Mouse (Mus musculus) spleen, postnatal 4 days (tissue): Measurements from ENCODE around the gene Cdc25b.

Experiments
- DNase-seq, 2 experiments: peaks; one replicate each; pipeline ENCODE4 v3.0.0; 2022; ENCODE audit warnings: low spot score in 2 of 2

The Cdc25b gene

DNA sequence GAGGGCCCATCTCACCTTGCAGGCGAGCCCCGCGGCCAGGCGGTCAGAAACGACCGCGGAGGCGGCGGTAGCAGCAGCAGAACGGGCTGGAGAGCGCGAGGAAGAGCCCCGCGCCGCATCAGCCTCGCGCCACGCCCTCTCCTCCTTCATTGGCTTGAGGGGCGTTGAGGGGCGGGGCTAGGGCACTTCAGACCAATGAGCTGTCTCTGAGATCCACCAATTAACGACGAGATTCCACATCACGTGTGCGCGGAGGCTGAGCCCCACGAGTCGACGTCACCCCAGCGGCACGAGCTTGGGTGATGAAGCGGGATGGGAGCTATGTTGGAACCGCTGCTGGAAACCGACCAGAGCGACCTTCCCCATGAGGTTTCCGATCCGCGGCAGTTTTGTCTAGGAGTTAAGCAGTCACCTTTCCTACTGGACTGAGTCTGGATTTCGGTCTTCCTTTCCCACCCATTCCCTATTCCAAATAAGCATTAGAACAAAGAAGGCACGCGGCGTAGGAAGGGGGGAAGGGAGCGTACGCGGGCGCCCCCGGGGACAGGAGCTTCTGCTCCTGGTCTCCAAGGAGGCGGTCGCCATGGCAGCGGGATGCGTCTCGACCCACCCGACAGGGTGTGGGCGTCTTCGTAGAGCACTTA is 26.7 kb upstream of the Cdc25b start, which contains the start of gene 1700037H04Rik:
Gene 1700037H04Rik, minus strand, starts transcription at position 144 of the 644 bp plus-strand sequence.
- DNase-seq, result peak; percentile 97

DNA sequence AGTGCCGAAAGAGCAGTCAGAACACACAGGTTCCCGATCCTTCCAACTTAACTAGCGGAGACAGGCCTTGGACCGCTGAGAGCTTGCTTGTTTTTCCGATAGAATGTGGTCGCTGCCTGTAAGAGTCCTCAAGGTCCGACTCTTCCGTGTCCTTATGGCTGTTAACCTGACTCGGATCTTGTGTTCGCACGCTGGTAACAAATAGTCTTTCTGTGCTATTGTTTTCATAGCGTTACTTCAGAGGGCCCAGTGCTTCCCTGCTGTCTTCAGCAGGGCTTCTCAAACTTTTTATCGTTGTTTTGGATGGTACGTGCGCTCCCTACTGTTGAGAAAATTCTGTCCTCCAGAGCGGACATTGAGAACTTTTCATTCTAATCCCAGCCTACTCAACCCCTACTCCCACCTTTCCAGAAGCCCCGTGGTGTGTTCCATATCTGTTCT is 26.1 kb upstream of the Cdc25b start:
- peak in 1 of 2 experiments; percentile 65 for DNase-seq

DNA sequence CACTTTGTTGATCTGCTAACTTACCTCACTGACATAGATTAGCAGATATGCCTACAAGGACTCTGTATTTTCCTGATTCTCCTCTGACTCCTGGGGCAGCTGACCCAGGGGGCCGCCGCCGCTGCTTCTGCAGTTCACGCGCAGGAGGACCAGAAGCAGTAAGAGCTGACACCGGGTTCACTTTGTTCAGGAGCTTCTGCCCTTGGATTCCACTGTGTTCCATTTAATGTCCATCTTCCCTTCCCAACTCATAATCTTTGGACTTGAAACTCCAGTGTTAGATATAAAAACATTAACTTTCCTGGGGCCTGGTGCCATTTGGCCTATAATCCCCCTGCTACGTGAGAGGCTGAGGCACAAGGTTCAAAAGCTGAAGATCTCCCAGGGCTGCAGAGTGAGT is 22.8 kb upstream of the Cdc25b start:
- no peak for DNase-seq

DNA sequence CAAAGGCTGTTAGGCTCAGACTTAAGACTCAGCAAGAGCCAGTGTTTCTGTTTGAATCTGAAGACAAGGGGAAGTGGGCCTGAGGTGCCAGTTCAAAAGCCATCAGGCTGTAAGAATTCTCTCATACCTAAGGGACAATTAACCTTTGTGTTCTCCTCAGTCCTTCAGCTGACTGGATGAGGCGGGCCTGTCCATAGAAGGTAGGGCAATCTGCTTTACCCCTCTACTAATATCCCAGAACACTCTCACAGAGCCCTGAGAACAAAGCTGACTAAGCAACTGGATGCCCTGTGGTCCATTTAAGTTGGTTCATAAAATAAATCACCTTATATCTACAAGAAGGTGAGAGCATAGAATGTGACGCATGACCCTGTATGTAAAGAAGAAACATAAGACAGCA is 20.6 kb upstream of the Cdc25b start:
- DNase-seq, result no peak

DNA sequence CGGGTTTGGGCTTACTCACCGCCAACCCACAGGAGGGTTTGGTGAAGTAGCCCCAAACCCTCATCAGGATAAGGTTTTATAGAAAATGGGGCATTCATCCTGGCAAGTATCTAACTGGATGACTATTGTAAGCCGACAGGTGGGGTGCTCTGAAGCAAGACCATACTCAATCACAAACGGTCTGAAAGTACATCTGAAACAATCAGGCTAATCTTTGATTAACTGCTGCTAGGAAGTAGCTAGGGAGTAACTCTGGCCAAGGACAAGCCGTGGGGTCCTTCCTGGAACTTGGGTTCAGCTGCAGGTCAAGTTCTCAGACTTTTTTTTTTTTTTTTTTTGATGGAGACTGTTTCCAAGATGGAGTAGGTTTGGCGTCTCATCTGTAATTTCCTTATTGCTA is 18.8 kb upstream of the Cdc25b start:
- no peak for DNase-seq

DNA sequence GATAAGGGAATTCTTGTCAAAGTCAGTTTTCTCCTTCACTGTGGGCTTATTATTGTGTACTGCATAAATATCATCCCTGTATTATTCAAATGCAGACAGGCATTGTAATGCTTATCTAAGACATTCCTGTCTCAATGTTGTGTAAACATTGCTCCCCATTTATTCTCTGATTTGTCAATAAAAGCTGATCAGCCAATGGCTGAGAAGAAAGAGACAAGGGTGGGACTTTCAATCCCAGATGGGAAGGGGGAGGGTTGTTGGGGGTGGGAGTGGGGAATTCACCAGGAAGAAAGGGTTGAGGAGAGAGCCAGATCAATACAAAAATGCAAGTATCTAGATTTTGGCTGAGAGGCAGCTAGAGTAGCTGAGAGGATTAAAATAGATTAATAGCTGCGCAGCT is 17.8 kb upstream of the Cdc25b start:
- no peak for DNase-seq

DNA sequence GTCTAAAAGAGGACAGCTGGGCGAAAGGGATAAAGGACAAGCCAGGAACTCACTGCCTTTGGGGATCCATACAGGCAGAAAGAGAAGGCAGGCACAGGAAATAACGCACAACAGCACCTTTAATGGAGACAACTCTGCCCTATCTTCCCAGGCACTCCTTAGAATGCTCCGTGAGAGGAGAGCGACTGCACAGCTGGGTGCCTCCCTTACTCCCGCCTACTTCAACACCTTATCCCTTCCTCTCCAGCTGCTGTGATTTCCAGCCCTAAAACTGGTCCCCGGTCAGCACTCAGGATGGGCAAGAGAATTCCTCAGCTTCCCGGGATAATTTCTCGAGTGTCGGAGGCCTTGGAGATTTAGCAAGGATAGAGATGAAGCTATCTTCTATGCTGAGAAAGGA is 15.8 kb upstream of the Cdc25b start:
- DNase-seq, result no peak

DNA sequence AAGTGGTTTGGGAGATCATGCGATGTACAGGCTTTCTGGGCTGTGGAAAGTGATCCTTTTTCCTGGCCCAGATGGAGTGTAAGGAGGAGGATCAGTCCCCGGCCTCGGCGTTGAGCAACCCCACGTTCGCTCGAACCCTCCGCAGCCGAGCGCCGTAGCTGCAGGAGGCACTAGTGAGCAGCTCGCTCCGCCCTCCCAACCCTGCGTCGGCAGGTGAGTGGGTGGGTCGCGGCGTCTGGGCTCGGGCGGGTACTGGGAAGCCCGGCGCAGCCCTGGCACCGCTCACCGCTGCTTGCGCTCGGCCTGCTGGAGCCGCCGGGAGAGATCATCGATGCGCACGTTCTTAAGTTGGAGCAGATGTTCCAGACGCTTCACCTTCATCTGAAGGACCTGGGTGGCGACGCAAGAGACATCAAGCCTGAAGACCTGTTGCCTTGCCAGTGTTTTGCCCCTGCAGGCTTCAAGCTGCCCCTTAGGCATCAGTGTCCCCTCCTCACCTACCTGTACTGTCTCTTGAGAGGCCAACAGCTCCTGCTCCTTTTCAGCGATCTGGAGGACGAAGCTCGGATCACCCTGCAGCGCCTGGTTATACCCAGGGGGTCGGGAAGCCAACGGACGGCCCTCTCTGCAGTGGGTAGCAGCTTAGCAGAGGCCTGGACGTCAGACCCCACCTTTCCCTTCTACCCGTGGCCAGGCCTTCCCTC is 15.2 kb upstream of the Cdc25b start:
- DNase-seq, result peak; percentile 65 to 83

DNA sequence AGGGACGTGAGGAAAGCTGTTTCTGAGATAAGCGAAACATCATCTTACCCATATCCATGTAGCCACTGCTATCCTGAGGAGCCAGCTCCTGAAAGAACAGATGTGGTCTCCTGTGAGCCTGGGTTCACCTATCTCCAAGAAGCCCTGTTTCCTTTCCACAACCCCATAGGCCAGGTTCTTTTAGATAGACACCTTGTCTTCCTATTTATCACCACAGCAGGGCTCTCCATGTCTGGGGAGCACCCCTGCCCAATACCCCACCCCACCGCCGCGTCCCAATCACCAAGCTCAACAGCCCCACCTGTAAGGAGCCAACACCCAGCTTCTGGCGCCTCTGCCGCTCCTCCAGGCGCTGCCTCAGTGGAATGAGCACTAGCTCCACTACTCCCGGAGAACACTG is 14.4 kb upstream of the Cdc25b start:
- DNase-seq, result peak in 1 of 2 experiments; percentile 68

DNA sequence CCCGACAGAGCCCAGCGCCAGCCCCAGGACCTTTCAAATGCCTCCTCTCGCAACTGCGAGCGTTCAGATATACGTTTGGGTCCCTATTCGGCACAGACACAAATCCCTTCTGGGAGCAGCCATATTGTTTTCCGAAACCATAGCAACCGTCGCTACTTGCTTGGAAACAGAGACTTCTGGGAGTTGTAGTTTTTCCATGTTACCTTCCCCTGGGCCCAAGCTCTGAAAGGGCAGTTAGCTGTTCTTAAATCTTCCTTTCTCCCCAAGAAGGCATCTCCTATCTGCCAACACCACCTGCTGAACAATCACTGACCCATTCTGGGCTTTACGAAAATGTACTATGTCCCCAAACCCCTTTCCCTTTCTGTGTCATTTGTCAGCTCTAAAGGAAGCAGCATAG is 12.0 kb upstream of the Cdc25b start:
- peak in 1 of 2 experiments; percentile 72 for DNase-seq

DNA sequence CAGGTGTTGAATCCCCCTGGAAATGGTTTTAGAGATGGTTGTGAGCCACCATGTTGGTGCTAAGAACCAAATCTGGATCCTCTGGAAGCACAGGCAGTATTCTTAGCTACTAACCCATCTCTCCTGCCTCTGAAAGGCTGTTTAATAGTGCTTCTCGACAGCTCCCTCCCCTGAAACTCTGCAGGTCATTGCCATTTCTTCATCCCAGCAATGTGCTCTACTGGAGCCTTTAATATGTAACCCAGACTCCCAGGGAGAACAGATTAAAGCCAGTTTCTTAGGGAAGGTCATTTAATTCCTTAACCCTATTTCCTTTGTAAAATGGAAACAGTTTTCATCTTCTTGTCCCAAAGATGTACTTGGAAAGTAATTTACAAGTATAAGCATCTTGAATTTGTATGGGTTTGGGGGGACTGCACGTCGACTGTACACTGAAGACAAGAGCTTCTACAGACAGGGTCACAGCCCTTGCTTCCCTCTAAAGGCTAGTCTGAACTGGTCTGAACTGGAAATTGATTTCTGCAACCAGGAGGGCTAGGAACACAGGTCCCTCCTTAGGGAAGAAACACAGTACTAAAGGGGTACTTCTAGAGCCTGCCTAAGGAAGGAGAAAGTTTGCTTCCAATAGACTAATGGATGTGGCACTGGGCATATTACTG is 11.3 kb upstream of the Cdc25b start:
- no peak for DNase-seq

DNA sequence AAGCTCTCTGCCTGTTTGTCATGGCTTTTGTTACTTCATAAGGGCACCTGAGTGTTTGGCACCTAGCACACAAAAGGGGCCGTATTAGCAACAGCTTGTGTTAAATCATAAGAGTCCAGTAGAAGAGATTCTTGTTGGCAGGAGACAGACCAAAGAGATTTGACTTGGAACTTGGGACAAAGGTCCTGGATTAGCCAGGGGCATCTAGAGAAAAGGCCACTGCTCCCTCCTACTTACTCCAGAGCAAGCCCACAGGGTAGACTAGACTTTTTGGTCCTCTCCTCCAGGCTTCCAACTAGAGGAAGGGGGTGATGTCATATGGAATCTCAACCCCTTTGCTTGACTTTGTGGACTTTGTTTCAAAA is 10.8 kb upstream of the Cdc25b start:
- no peak for DNase-seq

DNA sequence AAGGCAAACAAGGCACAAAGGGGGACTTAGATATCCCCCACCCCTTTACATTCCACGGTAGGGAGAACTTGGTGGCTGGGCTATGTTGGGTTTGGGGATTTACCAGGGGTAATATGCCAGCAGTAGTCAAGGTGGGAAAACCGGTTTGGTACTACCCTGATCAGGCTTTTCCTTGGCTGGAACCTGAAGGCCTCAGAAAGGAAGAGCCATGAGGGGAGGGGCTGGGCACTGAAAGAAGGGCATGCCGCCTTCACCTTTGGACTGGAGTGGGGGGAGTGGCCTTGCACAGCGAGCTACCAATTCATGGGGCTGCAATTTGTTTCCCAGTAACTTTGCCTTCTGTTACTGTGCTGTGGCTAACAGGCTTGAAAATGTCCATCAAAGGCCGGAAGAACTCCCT is 10.3 kb upstream of the Cdc25b start:
- DNase-seq, result no peak

DNA sequence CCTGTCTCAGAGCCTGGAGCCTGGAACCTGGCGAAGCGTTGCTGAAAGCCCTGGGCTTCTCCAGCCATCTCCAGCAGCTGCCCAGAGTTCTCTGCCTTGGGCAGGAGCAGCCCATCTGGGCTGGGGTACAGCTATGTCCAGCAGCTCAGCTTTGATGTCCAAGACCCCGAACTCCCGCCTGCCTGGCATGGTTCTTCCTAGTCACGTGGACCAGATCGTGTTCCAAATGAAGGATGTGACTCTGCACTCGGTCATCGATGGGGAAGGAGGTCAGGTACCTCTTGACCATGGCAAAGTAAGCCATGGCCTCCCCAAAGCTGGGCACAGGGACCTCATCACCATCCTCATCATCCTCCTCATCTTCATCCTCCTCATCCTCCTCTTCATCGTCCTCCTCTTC is 8.8 kb upstream of the Cdc25b start:
- no peak for DNase-seq

DNA sequence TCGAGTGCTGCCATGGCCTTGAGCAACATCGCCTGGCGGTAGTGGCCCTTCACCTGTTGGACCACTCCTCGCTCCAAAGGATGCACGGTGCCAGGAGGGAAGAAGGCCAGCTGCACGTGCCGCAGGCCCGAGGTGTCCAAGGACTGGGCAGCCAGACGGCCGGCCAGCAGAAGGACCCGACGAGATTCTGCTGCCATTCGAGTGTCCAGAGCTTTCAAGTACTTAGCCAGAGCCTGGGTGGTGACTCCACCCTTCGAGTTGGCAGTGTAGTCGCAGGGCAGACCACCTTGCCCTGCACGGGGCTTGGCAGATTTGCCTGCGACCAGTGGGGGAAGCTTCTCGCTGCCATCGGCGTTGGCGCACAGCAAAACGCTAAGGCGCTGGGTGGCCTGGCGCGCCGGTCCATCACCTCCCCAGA is 7.9 kb upstream of the Cdc25b start:
- DNase-seq, result peak in 1 of 2 experiments; percentile 73

DNA sequence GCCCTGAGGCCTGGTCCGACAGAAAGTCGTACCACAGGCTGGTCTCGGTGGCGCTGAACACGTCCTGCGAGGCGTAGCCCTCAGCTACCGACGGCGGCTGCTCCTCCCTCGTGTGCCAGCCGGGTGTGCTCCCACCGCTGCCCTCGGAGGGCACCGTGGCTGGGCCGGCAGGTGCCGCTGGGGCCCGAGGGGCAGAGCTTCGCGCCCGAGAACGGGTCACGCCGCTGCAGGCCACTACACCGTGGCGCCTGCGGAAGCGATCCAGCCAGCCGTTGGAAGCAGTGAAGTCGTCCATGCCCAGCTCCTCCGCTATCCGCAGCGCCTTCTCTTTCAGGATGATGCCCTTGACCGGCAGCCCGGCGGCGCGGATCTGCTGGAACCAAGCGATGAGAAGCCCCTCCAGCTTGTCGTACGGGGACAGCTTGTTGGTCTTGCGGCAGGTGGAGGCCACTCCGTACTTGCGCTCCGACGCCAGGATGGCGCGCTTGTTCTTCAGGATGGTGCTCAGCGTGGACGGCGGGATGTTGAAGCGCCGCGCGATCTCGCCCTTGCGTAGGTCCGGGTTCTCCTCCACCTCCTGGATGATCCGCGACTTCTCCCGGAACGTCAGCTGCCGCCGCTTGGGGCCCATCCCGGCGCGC is 7.4 kb upstream of the Cdc25b start:
- peak; percentile 57 to 83 for DNase-seq

DNA sequence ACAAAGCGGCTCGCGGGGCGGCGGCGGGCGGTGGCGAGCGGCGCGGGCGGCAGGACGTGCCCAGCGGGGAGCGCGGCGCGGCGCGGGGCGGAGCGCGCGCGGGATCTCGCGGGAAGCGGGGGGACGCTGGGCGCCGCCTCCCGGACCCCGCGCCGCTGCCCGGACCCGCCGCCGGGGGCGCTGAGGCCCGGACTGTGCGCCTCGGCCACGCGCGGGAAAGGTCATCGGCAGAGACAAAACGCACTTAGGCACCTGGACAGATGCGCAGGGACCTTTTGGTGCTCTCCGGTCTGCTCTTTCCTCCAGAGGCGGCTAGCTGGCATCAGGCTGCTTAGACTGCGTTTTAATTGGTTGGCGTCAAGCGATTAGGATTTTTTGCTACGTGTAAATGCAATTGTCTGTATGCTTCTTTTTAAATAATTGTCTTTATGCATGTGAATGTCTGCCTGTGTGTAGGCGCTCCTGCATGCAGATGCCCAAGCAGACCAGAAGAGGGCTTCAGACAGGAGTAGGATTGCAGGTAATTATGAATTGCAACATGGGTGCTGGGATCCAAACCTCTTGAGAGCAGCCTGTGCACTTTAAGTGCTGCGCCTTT is 6.7 kb upstream of the Cdc25b start, which contains the start of gene Cenpb:
Gene Cenpb, minus strand, starts transcription at position 78 of the 598 bp plus-strand sequence.
- DNase-seq, result peak; percentile 84 to 93

DNA sequence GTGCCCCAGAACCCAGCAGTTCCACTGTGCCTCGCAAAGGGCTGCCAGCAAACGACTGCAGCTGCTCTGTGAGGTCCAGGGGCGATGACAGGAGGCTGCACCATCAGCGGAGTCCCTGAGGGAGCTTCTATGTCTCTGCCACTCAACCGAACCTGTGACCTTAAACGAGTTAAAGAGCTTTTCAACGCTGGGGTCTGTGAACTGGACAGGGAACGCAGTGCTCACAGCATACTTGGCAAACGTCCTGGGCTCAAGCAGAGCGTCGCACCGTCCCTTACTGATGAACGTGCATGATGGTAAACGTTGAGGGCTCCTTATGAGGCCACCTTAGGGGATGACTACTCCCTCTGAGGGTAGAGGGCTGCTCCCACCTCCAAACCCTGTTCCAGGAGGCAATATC is 406 bp upstream of the Cdc25b start:
- no peak for DNase-seq

DNA sequence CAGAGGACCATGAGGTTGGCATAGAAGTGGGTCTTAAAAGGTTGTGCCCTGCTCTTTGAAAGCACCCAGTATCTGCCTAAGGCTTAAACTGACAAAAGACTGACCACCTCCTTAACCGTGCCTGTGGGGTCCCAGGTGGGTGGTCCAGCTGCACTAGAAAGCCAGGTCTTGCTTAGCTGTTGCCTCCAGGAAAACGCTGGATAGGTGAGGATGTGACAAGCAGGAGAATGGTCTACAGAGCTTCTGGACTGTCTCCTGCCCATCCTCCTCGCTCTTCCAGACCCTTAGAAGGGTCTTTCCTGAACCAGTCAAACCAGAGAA is 813 bp downstream of the Cdc25b start:
- no peak for DNase-seq

DNA sequence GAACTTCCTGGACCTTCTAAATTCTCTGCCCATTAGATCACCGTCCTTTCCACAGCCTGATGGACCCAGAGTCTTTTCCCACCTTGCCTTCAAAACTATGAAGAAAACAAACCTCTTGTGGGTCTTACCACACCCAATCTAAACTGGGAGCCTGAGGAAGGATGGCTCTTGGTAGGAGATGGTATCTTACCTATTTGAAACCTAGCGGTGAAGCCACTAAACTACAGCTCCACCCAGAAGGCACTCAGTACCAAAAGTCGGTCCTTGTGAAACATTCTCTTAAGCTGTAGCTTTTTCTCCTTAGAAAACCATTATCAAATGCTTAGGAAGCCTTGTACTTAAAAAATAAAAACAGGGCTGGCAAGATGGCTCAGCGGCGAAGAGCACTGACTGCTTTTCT is 1.6 kb downstream of the Cdc25b start:
- DNase-seq, result no peak

DNA sequence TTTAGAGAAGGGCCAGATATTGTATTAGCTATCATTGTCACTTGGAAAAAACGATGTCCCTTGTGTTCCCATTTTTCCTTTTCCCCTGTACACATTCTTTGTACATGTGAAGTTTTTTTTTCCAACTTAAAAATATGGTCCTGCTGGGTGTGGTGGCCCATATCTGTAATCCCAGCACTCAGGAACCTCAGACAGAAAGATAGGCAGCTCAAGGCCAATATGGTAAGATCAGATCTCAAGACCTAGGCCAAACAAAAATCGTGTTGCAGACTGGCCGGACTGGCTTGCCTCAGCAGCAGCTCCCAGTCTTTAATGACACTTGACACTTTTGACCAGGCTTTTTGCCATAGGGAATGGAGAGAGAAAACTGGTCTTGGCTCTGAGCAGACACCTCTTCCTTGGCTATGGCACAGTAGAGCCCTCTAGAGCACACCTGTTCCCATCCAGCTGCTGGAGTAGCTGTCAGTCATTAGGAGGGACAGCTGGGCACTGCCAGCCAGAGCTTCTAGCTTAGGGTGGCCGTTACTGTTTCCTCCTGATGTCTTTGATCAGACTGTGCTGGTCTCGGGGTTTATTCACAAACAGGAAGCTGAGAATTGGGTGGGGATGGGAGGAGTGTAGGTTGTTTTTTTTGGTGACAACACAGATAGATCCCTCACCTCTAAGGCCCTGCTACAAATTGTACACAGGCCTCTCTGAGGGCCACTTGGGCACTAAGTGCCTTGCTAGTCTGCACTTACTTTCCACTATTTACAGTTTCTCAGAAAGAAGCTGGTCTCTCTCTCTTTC is 3.0 kb downstream of the Cdc25b start:
- DNase-seq, result no peak
